Mouse (Mus musculus): Measurements from ENCODE around the gene Stim1. TPM values are rescaled to one million over a fixed set of nuclear protein-coding genes. Genes with fewer than 3 reads are reported as not detected.

The Stim1 gene
- total RNA-seq, 1 experiment: 22.4 TPM

DNA sequence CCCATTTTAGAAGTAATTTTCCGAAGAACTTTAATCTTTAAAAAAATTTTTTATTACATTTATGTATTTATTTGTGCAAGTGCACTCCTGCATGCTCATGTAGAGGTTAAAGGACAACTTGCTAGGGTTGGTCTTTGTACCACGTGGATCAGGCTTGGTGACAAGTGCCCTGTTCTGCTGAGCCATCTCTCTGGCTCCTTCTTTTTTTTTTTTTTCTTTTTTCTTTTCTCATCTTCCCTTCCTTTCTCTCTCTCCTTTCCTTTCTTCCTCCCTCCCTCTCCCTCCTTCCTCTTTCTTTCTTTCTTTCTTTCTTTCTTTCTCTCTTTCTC lies 45.9 kb downstream of the Stim1 start:
- in situ Hi-C loops (cut with MboI; ENCODE audit: low sequenced_read_pairs in 2 of 2, unreplicated experiment in 2 of 2): no loop called here
- H3K36me3 ChIP-seq (ENCODE audit: control insufficient read depth, insufficient read depth, low read length, poor library complexity, severe bottlenecking): no peaks in the 10 kb centered on the region
- H3K9ac ChIP-seq (ENCODE audit: insufficient read depth, low read depth, low read length, poor library complexity, severe bottlenecking): no peak overlapping the region

DNA sequence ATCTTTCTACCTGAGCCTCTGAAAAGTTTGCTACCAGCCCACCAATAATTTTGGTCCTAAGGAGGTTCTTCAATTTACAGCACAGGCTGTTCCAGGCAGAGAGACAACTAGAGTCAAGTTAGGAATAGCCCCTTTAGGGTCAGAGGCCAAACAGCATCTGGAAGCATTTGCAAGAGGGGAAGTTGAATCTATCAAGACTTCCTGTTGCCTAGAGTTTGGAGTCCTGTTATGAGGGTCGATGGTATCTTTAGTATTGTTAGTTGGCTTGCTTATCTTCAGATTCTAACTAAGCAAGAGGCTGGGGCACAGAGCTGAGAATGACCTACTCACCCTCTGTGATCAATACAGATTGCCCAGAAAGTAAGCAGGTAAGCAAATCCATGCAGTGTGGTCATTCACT lies 46.5 kb downstream of the Stim1 start:
- Histone ChIP-seq H3K4me1 (ENCODE audit: control insufficient read depth in 2 of 2, insufficient read depth in 2 of 2, low read length in 2 of 2, poor library complexity in 1 of 2) (peaks cover 3 to 4% of the 10 kb centered on the region in 2 experiments; a peak in 1 of 4 replicates), H3K9ac (ENCODE audit: insufficient read depth, low read depth, low read length, poor library complexity, severe bottlenecking) (no peak overlapping the region), H3K4me3 (ENCODE audit: insufficient read depth in 1 of 2, low read depth in 1 of 2, low read length in 2 of 2, poor library complexity in 1 of 2, severe bottlenecking in 1 of 2) (no peak overlapping the region), H3K36me3 (ENCODE audit: control insufficient read depth, insufficient read depth, low read length, poor library complexity, severe bottlenecking) (no peaks in the 10 kb centered on the region), H3K27ac (ENCODE audit: insufficient read depth, low read depth, low read length, poor library complexity, severe bottlenecking) (no peak overlapping the region), H3K9me3 (ENCODE audit: control insufficient read depth, insufficient read depth, low read depth, low read length) (no peaks in the 10 kb centered on the region)
- in situ Hi-C loops (cut with MboI; ENCODE audit: low sequenced_read_pairs in 2 of 2, unreplicated experiment in 2 of 2): no loop called here
- TF ChIP-seq ZC3H11A (IDR thresholded peaks at IDR 0.05; ENCODE audit: borderline replicate concordance, low read depth, low read length): no peak
- TF ChIP-seq HCFC1 (IDR thresholded peaks at IDR 0.05; ENCODE audit: borderline replicate concordance, insufficient read depth, low read length): no peak
- no peak for TF ChIP-seq MAFK (IDR thresholded peaks at IDR 0.05; ENCODE audit: insufficient read depth, low read depth, low read length)
- TF ChIP-seq CHD2 (IDR thresholded peaks at IDR 0.05; ENCODE audit: low read depth, low read length): no peak
- no peak for TF ChIP-seq ZNF384 (IDR thresholded peaks at IDR 0.05; ENCODE audit: low read depth, low read length)
- DNase-seq (ENCODE audit: low read depth, low spot score): no peak

More for the DNA sequence above, 45.9 kb downstream of the Stim1 start:
- H3K27ac ChIP-seq (ENCODE audit: insufficient read depth, low read depth, low read length, poor library complexity, severe bottlenecking): no peak overlapping the region
- H3K4me1 ChIP-seq (ENCODE audit: control insufficient read depth in 2 of 2, insufficient read depth in 2 of 2, low read length in 2 of 2, poor library complexity in 1 of 2): peaks cover 3 to 4% of the 10 kb centered on the region in 2 experiments; a peak in 1 of 4 replicates
- H3K9me3 ChIP-seq (ENCODE audit: control insufficient read depth, insufficient read depth, low read depth, low read length): no peaks in the 10 kb centered on the region
- DNase-seq (ENCODE audit: low read depth, low spot score): no peak
- TF ChIP-seq ZNF384 (IDR thresholded peaks at IDR 0.05; ENCODE audit: low read depth, low read length): no peak
- TF ChIP-seq HCFC1 (IDR thresholded peaks at IDR 0.05; ENCODE audit: borderline replicate concordance, insufficient read depth, low read length): no peak
- no peak for TF ChIP-seq MAFK (IDR thresholded peaks at IDR 0.05; ENCODE audit: insufficient read depth, low read depth, low read length)
- TF ChIP-seq CHD2 (IDR thresholded peaks at IDR 0.05; ENCODE audit: low read depth, low read length): no peak
- no peak for TF ChIP-seq ZC3H11A (IDR thresholded peaks at IDR 0.05; ENCODE audit: borderline replicate concordance, low read depth, low read length)
- no peak overlapping the region for H3K4me3 ChIP-seq (ENCODE audit: insufficient read depth in 1 of 2, low read depth in 1 of 2, low read length in 2 of 2, poor library complexity in 1 of 2, severe bottlenecking in 1 of 2)

DNA sequence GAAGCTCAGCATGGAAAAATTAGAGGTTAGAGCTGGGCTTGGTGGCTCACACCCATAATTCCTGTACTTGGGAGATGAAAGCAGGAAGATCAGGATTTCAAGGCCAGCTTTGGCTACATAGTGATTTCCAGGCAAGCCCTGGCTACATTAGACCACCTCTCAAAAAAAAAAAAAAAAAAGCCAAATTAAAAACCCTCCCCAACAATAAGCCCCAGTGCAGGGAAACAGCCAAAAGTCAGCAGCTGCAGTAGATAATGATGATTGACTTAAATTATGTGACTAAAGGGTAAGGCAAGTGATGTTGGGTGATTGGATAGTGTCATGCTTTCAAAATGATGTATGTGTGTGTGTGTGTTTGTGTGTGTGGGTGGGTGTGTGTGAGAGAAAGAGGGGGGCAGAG lies 47.3 kb downstream of the Stim1 start:
- in situ Hi-C loops (cut with MboI; ENCODE audit: low sequenced_read_pairs in 2 of 2, unreplicated experiment in 2 of 2): no loop called here
- TF ChIP-seq ZC3H11A (IDR thresholded peaks at IDR 0.05; ENCODE audit: borderline replicate concordance, low read depth, low read length) (no peak), HCFC1 (IDR thresholded peaks at IDR 0.05; ENCODE audit: borderline replicate concordance, insufficient read depth, low read length) (no peak), MAFK (IDR thresholded peaks at IDR 0.05; ENCODE audit: insufficient read depth, low read depth, low read length) (no peak), CHD2 (IDR thresholded peaks at IDR 0.05; ENCODE audit: low read depth, low read length) (no peak), ZNF384 (IDR thresholded peaks at IDR 0.05; ENCODE audit: low read depth, low read length) (no peak)
- no peak overlapping the region for H3K9ac ChIP-seq (ENCODE audit: insufficient read depth, low read depth, low read length, poor library complexity, severe bottlenecking)
- peaks cover 3 to 4% of the 10 kb centered on the region in 2 experiments; a peak in 1 of 4 replicates for H3K4me1 ChIP-seq (ENCODE audit: control insufficient read depth in 2 of 2, insufficient read depth in 2 of 2, low read length in 2 of 2, poor library complexity in 1 of 2)
- no peak for DNase-seq (ENCODE audit: low read depth, low spot score)
- no peaks in the 10 kb centered on the region for H3K36me3 ChIP-seq (ENCODE audit: control insufficient read depth, insufficient read depth, low read length, poor library complexity, severe bottlenecking)
- no peak overlapping the region for H3K27ac ChIP-seq (ENCODE audit: insufficient read depth, low read depth, low read length, poor library complexity, severe bottlenecking)
- no peak overlapping the region for H3K4me3 ChIP-seq (ENCODE audit: insufficient read depth in 1 of 2, low read depth in 1 of 2, low read length in 2 of 2, poor library complexity in 1 of 2, severe bottlenecking in 1 of 2)
- no peaks in the 10 kb centered on the region for H3K9me3 ChIP-seq (ENCODE audit: control insufficient read depth, insufficient read depth, low read depth, low read length)

DNA sequence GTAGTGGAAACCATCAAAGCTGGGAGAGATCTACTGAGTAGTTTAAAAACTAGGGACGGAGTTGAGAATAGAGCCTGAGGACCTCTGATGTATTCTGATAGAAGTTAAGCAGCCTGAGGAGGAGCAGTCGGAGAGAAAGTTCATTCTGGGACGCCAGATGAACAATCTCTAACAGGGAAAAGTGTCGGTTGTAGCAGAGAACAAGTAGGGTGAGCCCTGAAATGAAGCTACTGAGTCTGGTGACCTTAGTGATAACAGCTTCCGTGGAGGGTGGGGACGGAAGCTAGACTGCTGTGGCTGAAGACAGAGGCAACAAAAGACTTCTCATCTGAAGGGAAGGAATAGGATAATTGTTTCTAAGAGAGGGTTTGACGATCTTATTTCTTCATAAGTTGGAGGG lies 47.8 kb downstream of the Stim1 start:
- DNase-seq (ENCODE audit: low read depth, low spot score): no peak

More for the DNA sequence above, 47.8 kb downstream of the Stim1 start:
- H3K36me3 ChIP-seq (ENCODE audit: control insufficient read depth, insufficient read depth, low read length, poor library complexity, severe bottlenecking): no peaks in the 10 kb centered on the region
- TF ChIP-seq ZC3H11A (IDR thresholded peaks at IDR 0.05; ENCODE audit: borderline replicate concordance, low read depth, low read length) (no peak), CHD2 (IDR thresholded peaks at IDR 0.05; ENCODE audit: low read depth, low read length) (no peak), ZNF384 (IDR thresholded peaks at IDR 0.05; ENCODE audit: low read depth, low read length) (no peak), MAFK (IDR thresholded peaks at IDR 0.05; ENCODE audit: insufficient read depth, low read depth, low read length) (no peak), HCFC1 (IDR thresholded peaks at IDR 0.05; ENCODE audit: borderline replicate concordance, insufficient read depth, low read length) (no peak)
- in situ Hi-C loops (cut with MboI; ENCODE audit: low sequenced_read_pairs in 2 of 2, unreplicated experiment in 2 of 2): no loop called here
- H3K27ac ChIP-seq (ENCODE audit: insufficient read depth, low read depth, low read length, poor library complexity, severe bottlenecking): no peak overlapping the region
- no peaks in the 10 kb centered on the region for H3K9me3 ChIP-seq (ENCODE audit: control insufficient read depth, insufficient read depth, low read depth, low read length)
- no peak overlapping the region for H3K9ac ChIP-seq (ENCODE audit: insufficient read depth, low read depth, low read length, poor library complexity, severe bottlenecking)
- no peak overlapping the region for H3K4me3 ChIP-seq (ENCODE audit: insufficient read depth in 1 of 2, low read depth in 1 of 2, low read length in 2 of 2, poor library complexity in 1 of 2, severe bottlenecking in 1 of 2)
- peaks cover 3 to 4% of the 10 kb centered on the region in 2 experiments; a peak in 1 of 4 replicates for H3K4me1 ChIP-seq (ENCODE audit: control insufficient read depth in 2 of 2, insufficient read depth in 2 of 2, low read length in 2 of 2, poor library complexity in 1 of 2)

Data from ES-E14 (cell line).